Mouse (Mus musculus): ENCODE results near the gene Hyal2.

DNA sequence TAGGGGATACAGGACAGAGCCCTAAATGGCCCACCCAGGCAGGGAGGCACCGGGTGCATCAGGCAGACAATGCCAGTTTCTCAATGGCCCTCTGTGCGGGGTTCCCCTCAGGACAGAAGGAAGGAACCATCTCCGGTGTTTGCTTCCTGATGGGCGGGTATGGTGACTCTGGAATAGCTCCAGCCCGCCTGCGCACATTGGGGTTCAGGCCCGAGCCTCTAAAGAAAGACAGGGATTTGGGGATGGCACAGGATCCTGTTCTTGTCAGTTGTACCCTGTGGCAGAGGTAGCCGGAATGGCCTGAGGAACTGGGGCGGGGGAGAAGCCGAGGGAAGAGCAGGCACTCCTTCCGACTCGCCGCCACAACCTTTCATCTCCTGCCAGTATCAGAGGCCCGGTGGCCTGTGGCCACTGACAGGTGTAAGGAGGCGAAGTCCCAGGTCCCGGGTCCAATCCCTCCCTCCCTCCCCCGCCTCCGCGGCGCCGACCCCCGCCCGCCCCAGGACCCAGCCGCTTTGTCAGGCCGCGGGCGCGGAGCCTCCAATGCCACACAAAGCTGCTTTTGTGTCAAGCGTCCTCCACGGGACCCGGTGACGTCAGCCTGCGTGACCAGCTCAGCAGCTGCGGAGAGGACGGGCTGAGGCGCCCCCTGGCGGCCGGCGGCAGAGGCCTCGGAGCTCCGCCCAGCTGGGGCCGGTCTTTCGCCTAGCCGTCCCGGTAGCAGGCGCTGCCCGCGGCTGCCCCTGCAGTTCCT lies 44.6 kb downstream of the Hyal2 start:
- TF ChIP-seq CTCF (IDR thresholded peaks at IDR 0.05) = peak; percentile 81
- peak; percentile 84 for TF ChIP-seq EP300 (IDR thresholded peaks at IDR 0.05; ENCODE audit: insufficient read depth, low read depth, low read length)
- TF ChIP-seq POLR2A (IDR thresholded peaks at IDR 0.05; ENCODE audit: insufficient read depth, low read depth, low read length) = peak; percentile 78; the same call in 1 of the 2 replicates
